Mouse (Mus musculus) kidney, adult 2 months (tissue): ENCODE measurements around the gene Taar4.

ENCODE experiments used
- CTCF ChIP-seq: fragments of 200-500 bp; conservative IDR thresholded peaks from 2 replicates; pipeline ENCODE4 v1.5.1; 2011; ENCODE audit warnings: low read depth, mild to moderate bottlenecking, control low read depth, low read length, moderate library complexity, mixed read lengths; ENCODE audit not compliant: insufficient read depth, insufficient read length
- POLR2A ChIP-seq: fragments of 200-500 bp; IDR thresholded peaks from one replicate; pipeline ENCODE4 v1.6.1; 2011; ENCODE audit warnings: low read depth, low read length, control low read depth

- TF ChIP-seq CTCF (no peak), POLR2A (no peak)
Measured at GRCm38 (mm10) chr10:24007034-24007433, 46.7 kb downstream of the Taar4 start.
